Mouse (Mus musculus): ENCODE results near the gene Fam161a. TPM values are rescaled to one million over a fixed set of nuclear protein-coding genes. Genes with fewer than 3 reads are reported as not detected.

The Fam161a gene
- total and polyA plus RNA-seq, 2 experiments from 2014 or later, result 5.4 to 6.1 TPM

GRCm38 (mm10) chr11:22995461-22995860 is 11.9 kb upstream of the Fam161a start:
- H3K36me3 ChIP-seq (ENCODE audit: insufficient read depth, low read length), result peaks cover 46% of the 10 kb centered on the region
- H3K9me3 ChIP-seq (ENCODE audit: low read length), result no peaks in the 10 kb centered on the region
- no peak for ATAC-seq (ENCODE audit: low FRiP score)
- DNase-seq (ENCODE audit: low spot score), result no peak
- no peak overlapping the region for H3K9ac ChIP-seq (replicated peaks; ENCODE audit: low read length, poor library complexity, severe bottlenecking)
- H3K27me3 ChIP-seq (ENCODE audit: insufficient read depth, low read length), result no peaks in the 10 kb centered on the region
- H3K4me2 ChIP-seq (ENCODE audit: low read depth, low read length, poor library complexity, severe bottlenecking), result no peak overlapping the region
- H3K4me3 ChIP-seq (ENCODE audit: low read depth, low read length), result no peak overlapping the region
- H3K27ac ChIP-seq (ENCODE audit: low read depth, low read length), result no peak overlapping the region
- peaks cover 10% of the 10 kb centered on the region; the same call in 1 of the 2 replicates for H3K4me1 ChIP-seq (ENCODE audit: insufficient read depth, low read length)
- no peak for TF ChIP-seq CTCF (IDR thresholded peaks at IDR 0.05)
- WGBS, result 91% methylated on average over 4 of the region's 4 CpGs

GRCm38 (mm10) chr11:22998308-22998707 is 9.0 kb upstream of the Fam161a start:
- 75% methylated on average over 1 of the region's 1 CpGs for whole genome bisulfite sequencing
- no peaks in the 10 kb centered on the region for H3K9me3 ChIP-seq (ENCODE audit: low read length)
- no peaks in the 10 kb centered on the region for H3K27me3 ChIP-seq (ENCODE audit: insufficient read depth, low read length)
- no peak overlapping the region for H3K4me3 ChIP-seq (ENCODE audit: low read depth, low read length)
- H3K36me3 ChIP-seq (ENCODE audit: insufficient read depth, low read length), result peaks cover 61% of the 10 kb centered on the region
- no peak overlapping the region for H3K27ac ChIP-seq (ENCODE audit: low read depth, low read length)
- no peak overlapping the region for H3K4me2 ChIP-seq (ENCODE audit: low read depth, low read length, poor library complexity, severe bottlenecking)
- TF ChIP-seq CTCF (IDR thresholded peaks at IDR 0.05), result no peak
- H3K9ac ChIP-seq (replicated peaks; ENCODE audit: low read length, poor library complexity, severe bottlenecking), result no peak overlapping the region
- ATAC-seq (ENCODE audit: low FRiP score), result no peak
- no peak for DNase-seq (ENCODE audit: low spot score)
- no peaks in the 10 kb centered on the region for H3K4me1 ChIP-seq (ENCODE audit: insufficient read depth, low read length)

GRCm38 (mm10) chr11:23005276-23005675 is 2.1 kb upstream of the Fam161a start:
- DNase-seq (ENCODE audit: low spot score), result no peak
- no peak for ATAC-seq (ENCODE audit: low FRiP score)

GRCm38 (mm10) chr11:23007166-23007480 is 208 bp upstream of the Fam161a start:
- 4% methylated on average over 6 of the region's 6 CpGs for WGBS
- Histone ChIP-seq H3K4me1 (ENCODE audit: insufficient read depth, low read length) (no peaks in the 10 kb centered on the region), H3K9ac (replicated peaks; ENCODE audit: low read length, poor library complexity, severe bottlenecking) (peak overlapping the region; percentile 65), H3K36me3 (ENCODE audit: insufficient read depth, low read length) (peaks cover 17% of the 10 kb centered on the region), H3K9me3 (ENCODE audit: low read length) (no peaks in the 10 kb centered on the region), H3K4me2 (ENCODE audit: low read depth, low read length, poor library complexity, severe bottlenecking) (peak overlapping the region; percentile 68), H3K27ac (ENCODE audit: low read depth, low read length) (peak overlapping the region; percentile 94), H3K27me3 (ENCODE audit: insufficient read depth, low read length) (no peaks in the 10 kb centered on the region), H3K4me3 (ENCODE audit: low read depth, low read length) (peak overlapping the region; percentile 65)
- DNase-seq (ENCODE audit: low spot score), result no peak
- ATAC-seq (ENCODE audit: low FRiP score), result peak; percentile 28
- no peak for TF ChIP-seq CTCF (IDR thresholded peaks at IDR 0.05)

More at GRCm38 (mm10) chr11:23005276-23005675, 2.1 kb upstream of the Fam161a start:
- H3K4me3 ChIP-seq (ENCODE audit: low read depth, low read length), result no peak overlapping the region
- no peak overlapping the region for H3K9ac ChIP-seq (replicated peaks; ENCODE audit: low read length, poor library complexity, severe bottlenecking)
- no peaks in the 10 kb centered on the region for H3K9me3 ChIP-seq (ENCODE audit: low read length)
- no peaks in the 10 kb centered on the region for H3K27me3 ChIP-seq (ENCODE audit: insufficient read depth, low read length)
- no peak for TF ChIP-seq CTCF (IDR thresholded peaks at IDR 0.05)
- H3K27ac ChIP-seq (ENCODE audit: low read depth, low read length), result no peak overlapping the region
- 95% methylated on average over 1 of the region's 1 CpGs for WGBS
- peaks cover 30% of the 10 kb centered on the region for H3K36me3 ChIP-seq (ENCODE audit: insufficient read depth, low read length)
- H3K4me2 ChIP-seq (ENCODE audit: low read depth, low read length, poor library complexity, severe bottlenecking), result no peak overlapping the region
- H3K4me1 ChIP-seq (ENCODE audit: insufficient read depth, low read length), result no peaks in the 10 kb centered on the region

DNA sequence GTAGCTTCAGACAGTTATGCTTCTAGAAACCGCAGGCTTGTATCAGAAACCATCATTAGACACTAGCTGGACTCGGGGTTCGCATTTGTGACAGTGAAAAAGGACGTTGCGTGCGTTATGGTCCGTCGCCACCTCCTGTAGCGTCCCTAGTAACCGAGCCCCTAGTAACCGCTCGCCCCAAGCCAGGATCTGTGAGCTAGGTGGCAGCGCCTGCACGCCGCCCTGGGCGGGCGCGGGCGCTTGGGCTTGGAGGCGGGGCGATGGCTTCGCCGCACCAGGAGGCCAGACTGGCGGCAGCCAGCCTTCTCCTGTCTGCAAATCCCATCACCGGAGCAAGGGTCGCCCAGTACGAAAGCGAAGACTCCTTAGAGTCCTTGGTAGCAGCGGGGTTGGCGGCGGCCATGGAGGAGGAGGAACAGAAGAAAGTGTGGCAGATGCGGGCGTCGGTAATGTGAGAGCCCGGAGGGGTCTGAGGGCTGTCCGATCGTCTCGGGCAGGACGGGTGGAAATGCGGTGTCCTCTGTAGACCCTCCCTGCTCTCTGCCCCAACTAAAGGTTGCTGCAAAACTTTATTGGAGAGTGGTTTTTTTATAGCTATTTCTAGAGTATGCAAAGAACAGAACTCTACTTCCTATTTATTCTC is 971 bp downstream of the Fam161a start:
- WGBS, result under 1% methylated on average over 40 of the region's 40 CpGs
- ATAC-seq (ENCODE audit: low FRiP score), result peak; percentile 95
- Histone ChIP-seq H3K36me3 (ENCODE audit: insufficient read depth, low read length) (peaks cover 15% of the 10 kb centered on the region), H3K4me2 (ENCODE audit: low read depth, low read length, poor library complexity, severe bottlenecking) (peak overlapping the region; percentile 68), H3K9ac (replicated peaks; ENCODE audit: low read length, poor library complexity, severe bottlenecking) (peak overlapping the region; percentile 65), H3K27me3 (ENCODE audit: insufficient read depth, low read length) (no peaks in the 10 kb centered on the region), H3K4me3 (ENCODE audit: low read depth, low read length) (peak overlapping the region; percentile 65), H3K27ac (ENCODE audit: low read depth, low read length) (peak overlapping the region; percentile 94), H3K9me3 (ENCODE audit: low read length) (no peaks in the 10 kb centered on the region), H3K4me1 (ENCODE audit: insufficient read depth, low read length) (no peaks in the 10 kb centered on the region)
- peak; percentile 60 for TF ChIP-seq CTCF (IDR thresholded peaks at IDR 0.05)
- DNase-seq (ENCODE audit: low spot score), result peak; percentile 93

- 26% methylated on average over 4 of the region's 4 CpGs for WGBS
These were observed 1.5 kb downstream of the Fam161a start for GRCm38 (mm10) chr11:23008824-23009200.

More at GRCm38 (mm10) chr11:23008824-23009200, 1.5 kb downstream of the Fam161a start:
- H3K27me3 ChIP-seq (ENCODE audit: insufficient read depth, low read length), result no peaks in the 10 kb centered on the region
- H3K27ac ChIP-seq (ENCODE audit: low read depth, low read length), result no peak overlapping the region
- H3K4me1 ChIP-seq (ENCODE audit: insufficient read depth, low read length), result no peaks in the 10 kb centered on the region
- peak overlapping the region; percentile 68 for H3K4me2 ChIP-seq (ENCODE audit: low read depth, low read length, poor library complexity, severe bottlenecking)
- H3K4me3 ChIP-seq (ENCODE audit: low read depth, low read length), result peak overlapping the region; percentile 65
- 0 out of 2 replicates have a peak overlapping the region, but pooled peaks have one; percentile 65 for H3K9ac ChIP-seq (replicated peaks; ENCODE audit: low read length, poor library complexity, severe bottlenecking)
- no peak for TF ChIP-seq CTCF (IDR thresholded peaks at IDR 0.05)
- H3K9me3 ChIP-seq (ENCODE audit: low read length), result no peaks in the 10 kb centered on the region
- no peak for ATAC-seq (ENCODE audit: low FRiP score)
- no peak for DNase-seq (ENCODE audit: low spot score)
- peaks cover 10% of the 10 kb centered on the region for H3K36me3 ChIP-seq (ENCODE audit: insufficient read depth, low read length)
